Mouse (Mus musculus) cerebral cortex, adult 2 months (tissue): ENCODE results near the gene Susd3.

Source experiments
- WGBS: fragments of 180-500 bp; shearing (Covaris S2); methylation state at CpG from one replicate; pipeline ENCODE4 v1.1.7; 2018; 5-methylcytosine and 5-hydroxymethylcytosine counted together

The Susd3 gene

DNA sequence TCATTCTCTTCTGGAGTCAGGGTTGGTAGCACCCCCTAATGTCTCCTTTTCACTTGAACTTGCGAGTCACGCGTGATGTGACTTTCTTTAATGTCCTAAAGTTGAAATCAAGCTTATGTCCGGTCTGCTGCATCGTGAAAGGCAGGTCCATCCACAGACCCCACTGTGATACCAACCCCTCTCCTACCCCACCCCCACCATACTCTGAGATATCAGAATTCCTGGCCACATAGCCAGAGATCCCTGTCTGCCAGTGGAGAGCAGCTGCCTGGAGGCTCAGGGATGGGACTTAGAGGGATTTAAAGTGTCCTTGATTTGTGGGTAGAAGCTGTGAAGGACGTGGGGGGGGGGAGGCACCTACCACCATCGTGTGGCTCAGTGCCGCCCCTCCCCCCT lies at the start of gene Susd3:
TSS of gene Susd3 (minus strand) at position 240 of the 396 bp plus-strand sequence.
- WGBS = 29% methylated on average over 7 of the region's 8 CpGs

- 83% methylated on average over 7 of the region's 7 CpGs for WGBS
Observed at GRCm38 (mm10) chr13:49296270-49296669, 47.8 kb upstream of the Susd3 start.

- 86% methylated on average over 9 of the region's 9 CpGs for WGBS
Observed at GRCm38 (mm10) chr13:49294108-49294507, 45.6 kb upstream of the Susd3 start.

DNA sequence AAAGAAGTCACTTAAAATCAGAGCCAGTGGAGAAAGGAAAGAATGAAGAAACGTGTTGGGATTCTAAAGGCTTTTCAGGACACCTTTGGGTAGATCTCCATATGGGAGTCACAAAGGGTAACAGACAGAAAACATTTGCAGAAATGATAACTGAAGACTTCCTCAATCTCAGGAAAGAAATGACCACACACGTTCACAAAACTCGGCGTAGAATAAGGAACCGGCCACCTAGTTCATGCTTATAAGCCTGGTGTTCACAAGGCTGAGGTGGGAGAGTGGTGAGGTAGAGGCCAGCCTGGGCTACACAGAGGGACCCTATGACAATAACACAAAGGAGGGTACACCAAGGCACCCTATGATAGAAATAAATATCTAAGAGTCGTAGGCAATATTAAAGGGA lies 43.4 kb upstream of the Susd3 start:
- WGBS = 91% methylated on average over 6 of the region's 6 CpGs

DNA sequence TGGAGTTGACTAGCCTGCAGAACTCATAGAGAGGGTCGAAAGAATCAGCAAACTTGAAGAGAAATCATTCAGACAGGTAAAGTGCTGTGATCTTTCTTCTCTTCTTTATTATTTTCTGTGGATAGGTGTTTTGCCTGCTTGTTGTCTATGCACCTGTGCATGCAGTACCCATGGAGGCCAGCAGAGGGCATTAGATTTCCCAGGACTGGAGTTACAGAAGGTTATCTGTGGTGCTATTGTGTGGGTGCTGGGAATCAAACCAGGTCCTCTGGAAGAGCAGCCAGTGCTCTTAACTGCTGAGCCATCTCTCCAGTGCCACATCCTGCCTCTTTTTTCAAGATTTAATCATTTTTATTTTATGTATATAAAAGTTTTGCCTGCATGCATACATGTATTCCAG lies 42.9 kb upstream of the Susd3 start:
- 59% methylated on average over 1 of the region's 1 CpGs for WGBS

GRCm38 (mm10) chr13:49287224-49287623 lies 38.7 kb upstream of the Susd3 start:
- WGBS = 92% methylated on average over 6 of the region's 6 CpGs

- WGBS = 99% methylated on average over 3 of the region's 3 CpGs
Observed at GRCm38 (mm10) chr13:49286750-49287149, 38.2 kb upstream of the Susd3 start.

- 51% methylated on average over 9 of the region's 9 CpGs for WGBS
Observed at GRCm38 (mm10) chr13:49283686-49284085, 35.2 kb upstream of the Susd3 start.

GRCm38 (mm10) chr13:49282168-49282567 lies 33.7 kb upstream of the Susd3 start:
- 73% methylated on average over 2 of the region's 2 CpGs for WGBS

DNA sequence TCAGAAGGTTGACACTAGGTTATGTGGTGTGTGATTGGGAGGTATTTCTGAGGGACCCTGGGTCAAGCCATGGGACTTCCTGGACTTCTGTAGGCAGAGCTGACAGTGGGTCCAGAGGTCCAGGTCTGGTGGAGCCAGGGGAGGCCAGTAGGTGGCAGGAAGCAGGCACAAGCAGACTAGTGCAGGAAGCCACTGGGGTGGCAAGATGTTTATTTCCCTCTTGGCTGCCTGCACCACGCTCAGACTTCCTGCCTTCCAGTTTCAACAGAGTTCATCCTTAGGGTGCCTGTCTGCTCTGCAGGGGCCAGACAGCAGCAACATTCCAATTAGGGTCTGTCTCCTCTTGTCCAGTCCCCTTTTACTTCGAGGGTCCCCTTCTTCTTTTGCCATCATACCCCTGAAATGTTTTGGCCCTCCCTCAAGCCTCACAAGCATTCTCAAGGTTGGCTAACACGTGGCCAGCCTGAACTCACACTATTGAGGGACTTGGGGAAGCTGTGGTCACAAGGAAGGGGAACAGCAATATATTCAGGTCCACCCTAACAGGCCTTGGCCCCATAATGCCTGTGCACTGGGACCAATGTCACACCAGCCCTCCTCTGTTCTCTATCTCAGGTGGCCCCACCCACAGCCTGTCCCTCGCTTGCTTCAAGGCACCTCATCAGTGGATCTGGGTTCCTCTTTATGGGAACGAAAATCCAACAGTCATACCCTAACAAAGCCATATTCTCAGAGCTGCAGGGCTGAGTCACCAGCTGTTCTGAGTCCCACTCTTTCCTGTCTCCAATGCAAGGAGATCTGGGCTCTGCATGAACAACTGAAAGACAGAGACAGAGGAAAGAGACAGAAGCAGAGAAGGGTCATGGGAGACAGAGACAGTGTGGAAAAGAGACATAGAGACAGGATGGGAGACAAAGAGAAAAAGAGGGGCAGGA lies 23.6 kb upstream of the Susd3 start:
- WGBS = 49% methylated on average over 5 of the region's 5 CpGs

- 83% methylated on average over 8 of the region's 8 CpGs for WGBS
Observed at GRCm38 (mm10) chr13:49270500-49270899, 22.0 kb upstream of the Susd3 start.

- WGBS = 89% methylated on average over 2 of the region's 2 CpGs
Observed at GRCm38 (mm10) chr13:49267645-49268044, 19.1 kb upstream of the Susd3 start.

- WGBS = 72% methylated on average over 15 of the region's 15 CpGs
Observed at GRCm38 (mm10) chr13:49260036-49260722, 11.7 kb upstream of the Susd3 start.

DNA sequence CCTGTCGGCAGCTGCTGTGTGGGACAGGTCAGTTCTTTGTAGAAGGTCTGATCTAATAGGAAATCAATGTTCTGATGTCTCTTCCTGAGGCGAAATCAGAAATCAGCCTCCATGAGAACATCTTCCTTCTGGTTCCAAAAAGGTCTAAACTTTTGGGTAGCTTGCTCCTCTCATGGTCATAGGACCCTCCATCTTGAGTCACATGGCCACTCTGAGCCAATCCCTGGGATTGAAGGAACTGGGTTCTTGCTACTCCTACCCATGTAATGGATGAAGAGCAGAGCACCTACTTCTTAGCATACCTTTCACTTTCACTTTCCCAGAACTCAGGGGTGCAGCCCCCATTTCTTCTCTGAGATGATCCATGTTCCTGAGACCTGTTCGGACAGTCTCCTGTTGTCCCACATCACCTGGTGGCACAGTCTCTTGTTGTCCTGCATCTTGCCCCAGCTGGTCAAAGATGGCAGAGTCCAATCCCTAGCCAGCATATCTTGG lies 9.4 kb upstream of the Susd3 start:
- WGBS = 87% methylated on average over 3 of the region's 3 CpGs

DNA sequence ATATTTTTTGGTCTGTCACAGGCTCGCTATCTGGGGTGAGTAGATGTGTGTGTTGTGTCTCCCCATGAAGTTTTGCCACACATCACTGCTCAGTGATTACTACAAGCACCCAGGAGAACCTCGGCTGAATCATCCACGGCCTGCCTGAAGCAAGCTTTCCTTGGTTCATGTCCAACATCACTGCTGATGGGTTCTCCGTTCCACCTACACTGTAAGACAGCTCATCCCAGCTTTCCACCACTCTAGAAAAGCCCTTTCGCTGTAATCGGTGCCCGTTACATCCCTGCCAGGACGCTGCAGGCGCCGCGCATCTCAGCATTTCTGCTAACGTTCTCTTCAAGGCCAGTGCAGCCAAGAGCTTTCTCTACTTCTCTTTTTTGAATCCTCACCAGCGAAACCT lies 4.2 kb upstream of the Susd3 start:
- WGBS = 44% methylated on average over 13 of the region's 13 CpGs

- WGBS = 69% methylated on average over 2 of the region's 2 CpGs
Observed at GRCm38 (mm10) chr13:49252113-49252512, 3.6 kb upstream of the Susd3 start.

GRCm38 (mm10) chr13:49250716-49251517 lies 2.4 kb upstream of the Susd3 start:
- WGBS = 74% methylated on average over 4 of the region's 4 CpGs

GRCm38 (mm10) chr13:49249634-49250033 lies 1.1 kb upstream of the Susd3 start:
- WGBS = 72% methylated on average over 2 of the region's 2 CpGs

GRCm38 (mm10) chr13:49248923-49249322 lies 417 bp upstream of the Susd3 start:
- 48% methylated on average over 3 of the region's 3 CpGs for WGBS

DNA sequence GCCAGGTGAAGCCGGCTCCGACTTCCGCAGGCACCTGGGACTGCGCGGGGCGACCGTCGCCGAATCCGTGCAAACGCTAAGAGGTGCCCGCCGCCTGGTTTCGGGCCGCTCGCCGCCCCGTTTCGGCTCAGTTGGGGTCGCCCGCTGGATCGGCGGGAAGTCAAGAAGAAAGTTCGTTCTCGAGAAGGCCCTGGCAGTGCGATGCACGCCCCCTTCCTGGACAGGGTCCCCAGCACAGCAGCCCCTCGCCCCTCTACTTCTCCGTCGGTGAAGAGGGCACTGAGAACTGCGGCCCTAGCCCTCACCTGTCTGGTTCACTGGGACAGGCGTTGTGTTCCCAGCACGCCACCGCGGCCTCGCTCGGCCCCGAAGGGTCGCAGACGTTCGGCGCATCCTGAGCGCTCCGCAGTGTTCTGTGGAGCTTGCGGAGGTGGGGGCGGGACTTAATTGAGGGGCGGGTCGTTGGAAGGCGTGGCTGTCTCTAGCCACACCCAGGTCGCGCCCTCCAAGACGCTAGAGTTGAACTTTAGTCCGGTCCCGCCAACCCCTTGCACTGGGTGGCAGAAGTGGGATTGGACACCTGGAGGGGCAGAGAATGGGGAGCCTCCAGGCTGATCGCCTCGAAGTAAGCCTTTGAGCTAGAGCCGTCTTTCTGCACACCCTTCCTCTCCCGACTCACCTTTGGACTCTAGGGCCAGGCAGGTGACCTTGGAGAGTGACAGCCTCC lies 603 bp downstream of the Susd3 start:
- WGBS = 5% methylated on average over 58 of the region's 58 CpGs

GRCm38 (mm10) chr13:49247232-49247739 lies 1.2 kb downstream of the Susd3 start:
- 60% methylated on average over 12 of the region's 12 CpGs for WGBS
